Mouse (Mus musculus): ENCODE results near the gene Atg10.

DNA sequence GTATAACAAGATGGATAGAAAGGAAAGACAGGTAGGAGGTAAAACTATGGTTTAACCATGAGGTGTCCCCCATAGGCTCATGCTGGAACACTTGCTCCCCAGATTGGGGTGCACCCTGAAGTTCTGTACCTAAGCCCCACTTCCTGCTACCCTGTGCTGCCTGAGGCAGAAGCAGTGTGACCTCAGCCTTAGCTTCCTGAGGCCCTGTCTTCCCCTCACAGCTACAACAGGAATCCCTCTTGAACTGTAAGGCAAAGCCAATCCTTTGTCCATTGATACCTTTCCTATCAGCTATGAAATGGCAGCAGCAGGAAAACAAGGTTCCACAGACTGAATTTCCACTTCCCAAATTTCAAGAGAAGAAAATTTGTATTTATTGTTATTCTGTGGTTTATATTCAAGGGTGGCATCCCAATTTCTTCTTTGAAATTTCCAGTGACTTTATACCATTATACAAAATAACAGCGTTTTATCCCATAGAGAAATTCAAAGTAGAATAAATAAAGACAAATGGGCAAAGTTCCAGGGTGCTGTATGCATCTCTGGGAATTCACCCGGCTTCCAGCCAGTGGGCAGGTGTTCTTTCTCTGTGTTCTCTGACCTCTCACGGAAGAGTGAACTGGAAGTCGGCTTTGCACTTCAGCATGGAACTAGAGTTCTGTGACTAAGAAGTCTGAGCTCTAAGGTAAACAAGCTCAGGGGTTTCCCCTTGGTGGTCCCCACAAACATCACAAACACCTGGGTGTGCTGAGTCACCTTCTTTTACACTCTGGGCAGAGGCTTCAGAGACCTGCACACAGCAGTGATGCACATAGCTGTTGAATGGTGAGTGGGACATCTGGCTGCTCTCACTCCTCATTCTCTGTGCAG lies 132.7 kb downstream of the Atg10 start:
- TF ChIP-seq POLR2AphosphoS5 (IDR thresholded peaks at IDR 0.05; ENCODE audit: borderline replicate concordance, low read depth, low read length) (no peak), CTCF (IDR thresholded peaks at IDR 0.05 in 2 of 3, conservative IDR thresholded peaks at IDR 0.05 in 1 of 3; ENCODE audit: control insufficient read depth in 1 of 3, insufficient read depth in 1 of 3, low read depth in 2 of 3, low read length in 3 of 3, poor library complexity in 1 of 3, severe bottlenecking in 1 of 3) (no peak), ZC3H11A (IDR thresholded peaks at IDR 0.05; ENCODE audit: low read depth, low read length) (no peak), GATA1 (IDR thresholded peaks at IDR 0.05; ENCODE audit: low read depth, low read length) (no peak), MEF2A (IDR thresholded peaks at IDR 0.05; ENCODE audit: extremely low read depth, insufficient replicate concordance, low read depth, low read length, poor library complexity, severe bottlenecking) (no peak), GABPA (IDR thresholded peaks at IDR 0.05; ENCODE audit: low read depth, low read length) (no peak)

Measured in MEL (cell line).